Mouse (Mus musculus): Measurements from ENCODE around the gene Dlx3. TPM values are rescaled to one million over a fixed set of nuclear protein-coding genes. Genes with fewer than 3 reads are reported as not detected.
A peak's percentile ranks its signal among the peaks of the same experiment; 100 is the strongest.

The Dlx3 gene
- polyA plus RNA-seq, 1 experiment from 2014 or later = not detected

- Histone ChIP-seq H3K9me3 (no peaks in the 10 kb centered on the region), H3K4me1 (peaks cover 18% of the 10 kb centered on the region), H3K9ac (replicated peaks) (no peak overlapping the region), H3K36me3 (no peaks in the 10 kb centered on the region), H3K4me2 (replicated peaks) (no peak overlapping the region), H3K27me3 (peaks cover 72% of the 10 kb centered on the region), H3K4me3 (no peak overlapping the region), H3K27ac (replicated peaks) (no peak overlapping the region)
- no peak for ATAC-seq (replicated peaks)
- WGBS = 45% methylated on average over 5 of the region's 5 CpGs
These were observed 20.0 kb downstream of the Dlx3 start for GRCm38 (mm10) chr11:95139871-95140270.

DNA sequence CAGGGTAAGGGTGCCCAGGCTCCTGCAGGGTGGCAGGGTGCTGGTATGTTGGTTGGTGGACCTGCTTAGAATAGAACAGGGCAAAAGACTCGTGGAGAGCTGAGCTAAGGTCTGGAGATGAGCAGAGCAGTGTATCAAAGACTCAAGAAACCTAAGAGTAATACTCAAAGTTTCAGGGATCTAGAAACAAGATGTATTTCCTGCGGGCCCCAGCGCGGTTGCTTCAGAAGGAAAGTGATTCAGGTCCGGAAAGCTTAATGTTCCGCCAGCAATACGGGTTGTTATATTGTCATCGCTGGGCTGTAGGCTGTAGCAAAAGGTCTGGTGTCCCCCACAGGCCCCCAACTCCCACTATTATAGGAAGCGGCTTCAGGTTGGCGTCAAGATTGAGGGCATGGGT lies 22.3 kb downstream of the Dlx3 start:
- Histone ChIP-seq H3K9ac (replicated peaks) (no peak overlapping the region), H3K36me3 (no peaks in the 10 kb centered on the region), H3K4me2 (replicated peaks) (no peak overlapping the region), H3K9me3 (no peaks in the 10 kb centered on the region), H3K4me3 (no peak overlapping the region), H3K27me3 (peaks cover 96% of the 10 kb centered on the region), H3K4me1 (peaks cover 28% of the 10 kb centered on the region), H3K27ac (replicated peaks) (no peak overlapping the region)
- ATAC-seq (replicated peaks) = no peak
- WGBS = 10% methylated on average over 10 of the region's 10 CpGs

- Histone ChIP-seq H3K4me1 (peaks cover 22% of the 10 kb centered on the region), H3K4me3 (no peak overlapping the region), H3K9ac (replicated peaks) (no peak overlapping the region), H3K4me2 (replicated peaks) (no peak overlapping the region), H3K27ac (replicated peaks) (no peak overlapping the region), H3K27me3 (peaks cover 100% of the 10 kb centered on the region), H3K9me3 (no peaks in the 10 kb centered on the region), H3K36me3 (no peaks in the 10 kb centered on the region)
- ATAC-seq (replicated peaks) = no peak
- 2% methylated on average over 39 of the region's 39 CpGs for WGBS
These were observed 23.2 kb downstream of the Dlx3 start for GRCm38 (mm10) chr11:95142980-95143575.

- H3K9ac ChIP-seq (replicated peaks) = no peak overlapping the region
- ATAC-seq (replicated peaks) = no peak
These were observed 23.7 kb downstream of the Dlx3 start for GRCm38 (mm10) chr11:95143663-95144062.

DNA sequence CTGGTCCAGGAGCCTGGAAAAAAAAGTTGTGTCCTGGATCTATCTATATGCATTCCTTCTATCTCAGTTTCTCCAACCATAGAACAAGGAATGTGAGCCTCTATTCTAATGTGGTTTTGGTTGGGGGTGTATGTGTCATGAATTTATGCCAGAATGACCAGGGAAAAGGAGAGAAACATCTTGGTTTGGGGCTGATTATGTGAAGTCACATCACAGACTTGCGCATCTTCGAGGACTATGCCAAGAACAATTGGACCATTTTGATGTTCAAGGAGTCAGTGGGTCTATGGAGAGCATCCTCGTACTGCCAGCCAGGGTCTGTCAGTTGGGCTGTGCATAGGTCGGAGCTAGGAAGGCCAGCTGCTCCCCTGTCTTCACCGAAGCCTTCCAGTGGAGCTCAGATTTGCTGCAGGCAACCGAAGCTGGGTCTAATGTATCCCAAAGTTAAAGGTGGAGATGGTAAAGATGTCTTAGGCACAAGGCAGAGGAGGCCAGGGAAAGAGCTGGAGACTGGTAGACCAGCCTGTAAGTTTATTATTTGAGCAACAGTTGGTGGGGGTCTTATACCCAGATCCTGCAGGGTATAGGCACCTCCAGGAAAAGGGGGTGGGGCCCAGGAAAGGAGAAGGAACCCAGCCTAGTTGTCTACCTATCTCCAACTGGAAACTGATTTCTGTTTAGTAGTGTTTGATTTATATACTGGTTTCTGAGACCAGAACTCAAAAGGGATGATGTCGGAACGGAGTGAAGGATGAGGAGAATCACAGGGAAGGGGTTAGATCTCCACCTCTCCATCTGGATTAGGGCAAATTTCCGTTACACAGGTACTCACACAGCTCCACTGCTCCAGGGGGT lies 24.4 kb downstream of the Dlx3 start:
- no peak for ATAC-seq (replicated peaks)
- H3K27me3 ChIP-seq = peaks cover 99% of the 10 kb centered on the region
- no peaks in the 10 kb centered on the region for H3K9me3 ChIP-seq
- H3K4me1 ChIP-seq = peaks cover 26% of the 10 kb centered on the region
- H3K9ac ChIP-seq (replicated peaks) = no peak overlapping the region
- H3K4me3 ChIP-seq = no peak overlapping the region
- 8% methylated on average over 9 of the region's 9 CpGs for WGBS
- H3K27ac ChIP-seq (replicated peaks) = no peak overlapping the region
- no peaks in the 10 kb centered on the region for H3K36me3 ChIP-seq
- no peak overlapping the region for H3K4me2 ChIP-seq (replicated peaks)

More at GRCm38 (mm10) chr11:95143663-95144062, 23.7 kb downstream of the Dlx3 start:
- WGBS = 7% methylated on average over 4 of the region's 4 CpGs
- peaks cover 24% of the 10 kb centered on the region for H3K4me1 ChIP-seq
- H3K27me3 ChIP-seq = peaks cover 100% of the 10 kb centered on the region
- H3K4me2 ChIP-seq (replicated peaks) = no peak overlapping the region
- H3K9me3 ChIP-seq = no peaks in the 10 kb centered on the region
- no peak overlapping the region for H3K4me3 ChIP-seq
- no peak overlapping the region for H3K27ac ChIP-seq (replicated peaks)
- no peaks in the 10 kb centered on the region for H3K36me3 ChIP-seq

GRCm38 (mm10) chr11:95144946-95145483 lies 25.1 kb downstream of the Dlx3 start:
- Histone ChIP-seq H3K4me1 (peaks cover 26% of the 10 kb centered on the region), H3K4me2 (replicated peaks) (peak overlapping the region; percentile 52; the same call in 1 of the 2 replicates), H3K4me3 (no peak overlapping the region; the same call in 1 of the 2 replicates), H3K9ac (replicated peaks) (no peak overlapping the region), H3K27ac (replicated peaks) (no peak overlapping the region), H3K36me3 (no peaks in the 10 kb centered on the region), H3K27me3 (peaks cover 92% of the 10 kb centered on the region), H3K9me3 (no peaks in the 10 kb centered on the region)
- no peak for ATAC-seq (replicated peaks)
- WGBS = 1% methylated on average over 34 of the region's 34 CpGs

GRCm38 (mm10) chr11:95145851-95146403 lies 26.0 kb downstream of the Dlx3 start, which contains the start of gene Dlx4:
Dlx4 (minus strand) TSS chr11:95146263.
- no peak for ATAC-seq (replicated peaks)
- Histone ChIP-seq H3K4me3 (peak within 1 kb of the TSS; percentile 34), H3K4me2 (replicated peaks) (peak within 1 kb of the TSS; percentile 52), H3K27ac (replicated peaks) (no peak within 1 kb of the TSS), H3K27me3 (peaks cover 91% of the 10 kb centered on the region), H3K4me1 (peaks cover 32% of the 10 kb centered on the region), H3K9me3 (no peaks in the 10 kb centered on the region), H3K36me3 (no peaks in the 10 kb centered on the region), H3K9ac (replicated peaks) (no peak within 1 kb of the TSS)
- under 1% methylated on average over 48 of the region's 48 CpGs for WGBS

GRCm38 (mm10) chr11:95148754-95149153 lies 28.8 kb downstream of the Dlx3 start:
- Histone ChIP-seq H3K9me3 (no peaks in the 10 kb centered on the region), H3K27ac (replicated peaks) (no peak overlapping the region), H3K36me3 (no peaks in the 10 kb centered on the region), H3K4me3 (no peak overlapping the region), H3K4me2 (replicated peaks) (no peak overlapping the region), H3K4me1 (peaks cover 26% of the 10 kb centered on the region), H3K27me3 (peaks cover 81% of the 10 kb centered on the region), H3K9ac (replicated peaks) (no peak overlapping the region)
- WGBS = 1% methylated on average over 9 of the region's 9 CpGs
- no peak for ATAC-seq (replicated peaks)

- no peaks in the 10 kb centered on the region for H3K9me3 ChIP-seq
- ATAC-seq (replicated peaks) = no peak
- H3K36me3 ChIP-seq = no peaks in the 10 kb centered on the region
- H3K27me3 ChIP-seq = peaks cover 72% of the 10 kb centered on the region
- H3K27ac ChIP-seq (replicated peaks) = no peak overlapping the region
- H3K4me1 ChIP-seq = peaks cover 26% of the 10 kb centered on the region
- H3K9ac ChIP-seq (replicated peaks) = no peak overlapping the region
- 2% methylated on average over 27 of the region's 27 CpGs for WGBS
- no peak overlapping the region for H3K4me3 ChIP-seq
- no peak overlapping the region for H3K4me2 ChIP-seq (replicated peaks)
These were observed 29.7 kb downstream of the Dlx3 start for GRCm38 (mm10) chr11:95149462-95150268.

DNA sequence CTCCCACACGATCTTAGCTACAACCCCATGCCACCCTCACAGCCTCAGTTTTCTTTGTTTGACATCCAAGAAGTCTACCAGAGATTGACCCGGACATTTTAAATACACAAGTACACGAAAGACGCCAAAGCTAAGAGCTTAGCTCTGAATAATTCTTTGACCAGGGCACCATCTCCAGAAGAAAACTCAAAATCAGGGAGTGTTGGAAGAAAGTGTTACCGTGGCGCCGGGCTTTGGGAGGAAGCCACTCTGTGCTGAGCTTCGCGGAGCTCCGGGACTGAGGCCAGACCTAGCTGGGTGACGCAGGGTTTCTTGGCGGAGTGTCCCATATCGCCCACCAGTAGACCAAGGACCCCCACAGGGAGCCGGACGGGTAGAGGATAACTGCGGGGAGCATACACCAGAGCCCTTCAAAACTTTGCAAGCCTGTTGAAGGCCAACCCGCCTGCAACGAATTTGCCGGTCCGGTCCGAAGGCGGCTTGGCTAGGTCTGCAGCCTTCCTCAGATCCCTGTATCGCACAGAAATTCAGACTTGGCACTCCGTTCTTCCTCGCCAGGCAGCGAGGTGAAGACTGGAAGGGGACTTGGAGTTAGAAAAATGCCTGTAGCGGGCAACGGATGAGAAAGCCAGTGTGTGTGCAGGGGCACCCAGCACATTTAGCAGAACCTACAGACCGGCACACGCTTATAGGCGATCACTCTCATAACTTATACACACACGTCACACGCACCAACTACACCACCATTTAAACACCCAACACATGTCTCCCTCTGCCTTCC lies 30.5 kb downstream of the Dlx3 start:
- no peak for ATAC-seq (replicated peaks)
- WGBS = 1% methylated on average over 33 of the region's 33 CpGs
- Histone ChIP-seq H3K9me3 (no peaks in the 10 kb centered on the region), H3K4me2 (replicated peaks) (no peak overlapping the region), H3K4me3 (peak overlapping the region; percentile 3; the same call in 1 of the 2 replicates), H3K9ac (replicated peaks) (no peak overlapping the region), H3K36me3 (no peaks in the 10 kb centered on the region), H3K27ac (replicated peaks) (no peak overlapping the region), H3K4me1 (peaks cover 18% of the 10 kb centered on the region), H3K27me3 (peaks cover 64% of the 10 kb centered on the region)

GRCm38 (mm10) chr11:95153116-95153515 lies 33.2 kb downstream of the Dlx3 start:
- no peaks in the 10 kb centered on the region for H3K36me3 ChIP-seq
- H3K9me3 ChIP-seq = no peaks in the 10 kb centered on the region
- no peak for ATAC-seq (replicated peaks)
- 33% methylated on average over 5 of the region's 5 CpGs for WGBS
- no peak overlapping the region for H3K4me3 ChIP-seq
- peaks cover 10% of the 10 kb centered on the region for H3K4me1 ChIP-seq
- H3K4me2 ChIP-seq (replicated peaks) = no peak overlapping the region
- peaks cover 40% of the 10 kb centered on the region for H3K27me3 ChIP-seq
- no peak overlapping the region for H3K9ac ChIP-seq (replicated peaks)
- no peak overlapping the region for H3K27ac ChIP-seq (replicated peaks)

Data from forebrain, embryonic 15.5 days (tissue).